Mouse (Mus musculus) liver, adult 2 months (tissue): ENCODE data around the gene Ptgs1.

Experiments
- CTCF ChIP-seq: fragments of 200-500 bp; IDR thresholded peaks from 2 replicates; pipeline ENCODE4 v1.5.1; 2011; ENCODE audit warnings: low read depth, low read length, control low read depth
- POLR2A ChIP-seq: fragments of 200-500 bp; IDR thresholded peaks from 2 replicates; pipeline ENCODE4 v1.6.1; 2011; ENCODE audit warnings: low read length, control low read depth; ENCODE audit not compliant: insufficient read depth; ENCODE audit errors: extremely low read depth

DNA sequence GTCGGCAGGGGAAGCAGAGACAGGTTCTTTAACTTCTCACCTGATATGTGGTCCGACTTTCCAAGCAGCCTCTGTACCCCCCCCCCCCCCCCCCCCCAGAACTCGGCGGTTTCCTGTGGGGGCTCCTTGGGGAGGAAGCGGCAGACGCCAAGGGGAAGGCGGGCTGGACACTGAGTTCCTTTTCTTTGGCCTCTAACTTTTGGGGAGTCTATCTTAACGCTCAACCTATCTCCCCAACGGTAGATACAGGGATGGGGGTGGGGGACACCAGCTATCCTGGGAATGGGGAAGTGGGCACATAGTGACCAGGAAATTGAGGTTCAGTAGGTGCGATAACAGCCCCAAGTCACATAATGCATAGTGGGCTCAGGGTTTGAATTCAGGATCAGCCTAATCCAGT, 741 bp downstream of the Ptgs1 start:
- TF ChIP-seq POLR2A (no peak), CTCF (no peak)
